21 mouse cellular contexts compared by ENCODE assay signal in the genomic region with DNA sequence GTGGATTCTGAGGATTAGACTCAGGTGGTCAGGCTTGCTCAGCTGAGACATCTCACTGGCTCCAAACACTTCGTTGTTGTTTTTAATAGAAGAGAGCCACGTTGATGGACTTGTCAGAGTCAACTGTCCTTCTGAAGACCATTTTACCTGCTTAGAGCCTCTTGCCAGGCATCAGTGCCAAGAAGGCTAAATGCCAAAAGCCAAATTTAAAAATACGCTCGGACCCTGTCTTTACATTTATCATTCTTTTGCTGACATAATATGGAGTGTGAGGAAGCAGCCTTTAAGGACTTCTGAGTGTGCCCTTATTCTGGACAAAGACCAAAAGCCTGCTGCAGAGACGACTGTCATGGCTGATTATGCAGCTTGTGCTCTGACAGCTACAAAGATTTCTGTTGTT. TPM values are rescaled to one million over a fixed set of nuclear protein-coding genes. Genes with fewer than 3 reads are reported as not detected.
"Had no signal": no experiment of that assay in that cellular context is flagged by ENCODE, and none has a peak within 500 bp of the region (broad histone marks: within the 10 kb centered on the region; RNA-seq: fewer than 3 reads in every experiment).

No protein-coding gene starts in this region.

- H3K4me3 ChIP-seq: midbrain, embryonic 10.5 days; midbrain, embryonic 12.5 days; myocyte; neural tube, embryonic 13.5 days; neural tube, embryonic 15.5 days had no signal

- ATAC-seq: midbrain, embryonic 16.5 days had no signal

- H3K9me3 ChIP-seq: midbrain, embryonic 10.5 days; midbrain, embryonic 12.5 days; neural tube, embryonic 13.5 days; neural tube, embryonic 15.5 days had no signal

- H3K4me2 ChIP-seq: lung, embryonic 14.5 days; midbrain, embryonic 12.5 days; neural tube, embryonic 13.5 days; neural tube, embryonic 15.5 days had no signal

- DNase-seq: lung, adult 18-20 months; lung, embryonic 14.5 days; lung, postnatal 10 days; lung, postnatal 4 days; midbrain, embryonic 14.5 days; retina, postnatal 1 day; right cerebral cortex, adult 18-20 months; right cerebral cortex, postnatal 25 days; spleen, adult 18-20 months; thymus, adult 18-20 months; thymus, postnatal 14 days; thymus, postnatal 36 days had no signal

- H3K27ac ChIP-seq: midbrain, embryonic 10.5 days; midbrain, embryonic 12.5 days; neural tube, embryonic 13.5 days; neural tube, embryonic 15.5 days had no signal

- H3K27me3 ChIP-seq: neural tube, embryonic 13.5 days; neural tube, embryonic 15.5 days had no signal

- H3K9ac ChIP-seq: lung, embryonic 14.5 days; midbrain, embryonic 12.5 days; neural tube, embryonic 13.5 days; neural tube, embryonic 15.5 days had no signal

RNA-seq across cellular contexts. Expression of gene Tfap2e, which starts 22.3 kb away (rescaled TPM):
- polyA plus RNA-seq: lung, embryonic 14.5 days; stomach, embryonic 14.5 days; stomach, embryonic 16.5 days; thymus, postnatal 0 days had no signal
